Mouse (Mus musculus) testis, postnatal 10 days (tissue): ENCODE results near the gene Gm3739.
"Not testable (repeated sequence)": the region's sequence is repeated elsewhere in the genome, so short reads cannot be mapped to it uniquely, and the experiment has no call there.

Experiments
- DNase-seq: peaks from one replicate; pipeline ENCODE4 v3.0.0; 2021; ENCODE audit warnings: low spot score

The Gm3739 gene

GRCm38 (mm10) chr14:7314661-7315060, at the start of gene Gm3739:
TSS of gene Gm3739 (minus strand) at chr14:7315049.
- DNase-seq, result peak; percentile 32

- DNase-seq, result not testable (repeated sequence)
Measured at GRCm38 (mm10) chr14:7332295-7332694, 17.4 kb upstream of the Gm3739 start, which contains the start of gene Gm5797. TSS of gene Gm5797 (minus strand) at chr14:7332395.

GRCm38 (mm10) chr14:7315093-7315492, 244 bp upstream of the Gm3739 start:
- peak; percentile 25 for DNase-seq

- not testable (repeated sequence) for DNase-seq
Measured at GRCm38 (mm10) chr14:7264614-7265013, 50.2 kb downstream of the Gm3739 start, which contains the start of gene Gm3727. TSS of gene Gm3727 (minus strand) at chr14:7264714.
